Mouse (Mus musculus) bone marrow macrophage, adult 2 months (primary cell): ENCODE data around the gene Neurod2.
A peak's percentile ranks its signal among the peaks of the same experiment; 100 is the strongest.

Experiments used
- CTCF ChIP-seq: IDR thresholded peaks from 2 replicates; pipeline ENCODE4 v1.5.1; 2012; ENCODE audit warnings: low read depth, mild to moderate bottlenecking, low read length, moderate library complexity
- POLR2A ChIP-seq: IDR thresholded peaks from 2 replicates; pipeline ENCODE4 v1.6.1; 2012; ENCODE audit warnings: mild to moderate bottlenecking, low read depth, low read length, borderline replicate concordance

DNA sequence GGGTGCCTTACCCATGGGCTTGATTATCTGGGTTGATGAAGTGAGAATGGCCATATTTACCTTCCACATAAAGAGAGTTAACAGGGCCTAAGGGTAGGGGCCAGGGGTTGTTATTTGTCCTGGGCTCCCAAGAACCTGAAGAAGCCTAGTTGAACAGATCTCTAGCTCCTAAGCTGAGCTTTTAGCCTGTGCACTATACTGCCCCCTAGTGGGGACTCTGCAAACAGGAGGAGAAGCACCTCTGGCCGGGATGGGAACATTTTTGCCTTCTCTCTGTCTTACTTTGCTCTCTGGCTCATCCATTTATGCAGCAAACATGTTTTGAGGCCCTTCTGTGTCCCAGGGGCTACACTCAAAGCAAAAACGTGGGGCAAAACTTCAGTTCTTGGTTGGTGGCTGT is 43.0 kb upstream of the Neurod2 start:
- TF ChIP-seq POLR2A (no peak), CTCF (peak; percentile 88)
